ENCODE assay signal across 8 mouse cellular contexts in genomic region chr4:116168617-116169352, GRCm38 (mm10). TPM values are rescaled to one million over a fixed set of nuclear protein-coding genes. Genes with fewer than 3 reads are reported as not detected.
DNase-seq lines count a peak whose midpoint lies in the region; ATAC-seq and TF ChIP-seq lines count a peak whose summit lies in the region.

No protein-coding gene starts in this region.

- H3K4me3 ChIP-seq in limb, embryonic 14.5 days (replicated peaks; ENCODE audit: low read length): no peak overlapping the region
- no peak overlapping the region for H3K4me3 ChIP-seq in midbrain, postnatal 0 days (ENCODE audit: low read depth, low read length)
- H3K4me3 ChIP-seq in stomach, postnatal 0 days (ENCODE audit: low read depth, low read length): no peak overlapping the region

- WGBS in limb, embryonic 14.5 days: 80% methylated on average over 7 of the region's 8 CpGs
- 80% methylated on average over 7 of the region's 8 CpGs for WGBS in midbrain, postnatal 0 days
- WGBS in stomach, postnatal 0 days: 78% methylated on average over 7 of the region's 8 CpGs

- no peak for TF ChIP-seq POLR2A in limb, embryonic 14.5 days (IDR thresholded peaks at IDR 0.05; ENCODE audit: borderline replicate concordance, extremely low read depth, insufficient read depth, insufficient read length)

- TF ChIP-seq CTCF in midbrain, postnatal 0 days (IDR thresholded peaks at IDR 0.05): peak; percentile 80
- peak; percentile 82 for TF ChIP-seq CTCF in stomach, postnatal 0 days (IDR thresholded peaks at IDR 0.05; ENCODE audit: low read depth)

- DNase-seq in ovary, postnatal 36 days (ENCODE audit: low spot score): peak; percentile 62
- no peak for DNase-seq in ovary, postnatal 10 days (ENCODE audit: low spot score)
- peak; percentile 86 for DNase-seq in cerebellum, adult 8-10 months
- DNase-seq in kidney, adult 11 months: peak; percentile 48
- DNase-seq in limb, embryonic 14.5 days (ENCODE audit: low spot score): peak; percentile 68
- peak; percentile 81 for DNase-seq in midbrain, postnatal 0 days (ENCODE audit: low spot score)
- peak; percentile 79 for DNase-seq in stomach, postnatal 0 days (ENCODE audit: low spot score)

- no peaks in the 10 kb centered on the region for H3K9me3 ChIP-seq in limb, embryonic 14.5 days (ENCODE audit: control insufficient read depth, low read length)
- no peaks in the 10 kb centered on the region for H3K9me3 ChIP-seq in midbrain, postnatal 0 days (ENCODE audit: low read length)
- H3K9me3 ChIP-seq in stomach, postnatal 0 days (ENCODE audit: control insufficient read depth, low read length): no peaks in the 10 kb centered on the region

- no peaks in the 10 kb centered on the region for H3K36me3 ChIP-seq in limb, embryonic 14.5 days (ENCODE audit: control insufficient read depth, insufficient read depth, low read length)
- no peaks in the 10 kb centered on the region for H3K36me3 ChIP-seq in midbrain, postnatal 0 days (ENCODE audit: insufficient read depth, low read length)
- H3K36me3 ChIP-seq in stomach, postnatal 0 days (ENCODE audit: control insufficient read depth, insufficient read depth, low read length): no peaks in the 10 kb centered on the region

- no peak overlapping the region for H3K27ac ChIP-seq in limb, embryonic 14.5 days (replicated peaks; ENCODE audit: low read depth, low read length)
- no peak overlapping the region for H3K27ac ChIP-seq in midbrain, postnatal 0 days (ENCODE audit: low read depth, low read length)
- H3K27ac ChIP-seq in stomach, postnatal 0 days (replicated peaks): no peak overlapping the region

- peaks cover 7% of the 10 kb centered on the region; the same call in 1 of the 2 replicates for H3K4me1 ChIP-seq in limb, embryonic 14.5 days (ENCODE audit: control insufficient read depth, insufficient read depth, low read length)
- H3K4me1 ChIP-seq in midbrain, postnatal 0 days (ENCODE audit: insufficient read depth, low read length): no peaks in the 10 kb centered on the region
- H3K4me1 ChIP-seq in stomach, postnatal 0 days (replicated peaks; ENCODE audit: control insufficient read depth, insufficient read depth): no peaks in the 10 kb centered on the region

- H3K4me2 ChIP-seq in limb, embryonic 14.5 days (replicated peaks; ENCODE audit: low read depth, low read length, severe bottlenecking): no peak overlapping the region
- no peak overlapping the region for H3K4me2 ChIP-seq in midbrain, postnatal 0 days (ENCODE audit: low read depth, low read length, poor library complexity, severe bottlenecking)
- no peak overlapping the region for H3K4me2 ChIP-seq in stomach, postnatal 0 days (replicated peaks; ENCODE audit: low read depth)

- no peak for TF ChIP-seq EP300 in stomach, postnatal 0 days (optimal IDR thresholded peaks at IDR 0.05)

- no peak overlapping the region for H3K9ac ChIP-seq in limb, embryonic 14.5 days (ENCODE audit: low read depth, low read length, severe bottlenecking)
- H3K9ac ChIP-seq in midbrain, postnatal 0 days (replicated peaks; ENCODE audit: low read length, poor library complexity, severe bottlenecking): no peak overlapping the region
- no peak overlapping the region for H3K9ac ChIP-seq in stomach, postnatal 0 days (ENCODE audit: low read length)

- peak; percentile 66 for ATAC-seq in frontal cortex, adult (ENCODE audit: low TSS enrichment)
- ATAC-seq in limb, embryonic 14.5 days (ENCODE audit: low FRiP score, low read depth): peak; percentile 62; the same call in 1 of the 2 replicates
- peak; percentile 57 for ATAC-seq in midbrain, postnatal 0 days (ENCODE audit: low FRiP score)
- ATAC-seq in stomach, postnatal 0 days (ENCODE audit: low FRiP score, low TSS enrichment): peak; percentile 23; the same call in 1 of the 2 replicates

- H3K27me3 ChIP-seq in limb, embryonic 14.5 days (ENCODE audit: control insufficient read depth, insufficient read depth, low read length): no peaks in the 10 kb centered on the region
- H3K27me3 ChIP-seq in midbrain, postnatal 0 days (ENCODE audit: insufficient read depth, low read length): no peaks in the 10 kb centered on the region
- no peaks in the 10 kb centered on the region for H3K27me3 ChIP-seq in stomach, postnatal 0 days (ENCODE audit: control insufficient read depth, insufficient read depth, low read length)

RNA-seq across cellular contexts. Expression of gene Tspan1, which starts 1.4 kb away (rescaled TPM):
- polyA plus RNA-seq in limb, embryonic 14.5 days (2012; rRNA removed): not detected in 2 replicates
- not detected in 2 replicates for polyA plus RNA-seq in limb, embryonic 14.5 days (2014; fragmentation: Nextera tagmentation; extraction: Ambion mirVana)
- 0.57 and 0.77 TPM in 2 replicates for total RNA-seq in midbrain, postnatal 0 days (2014; rRNA removed)
- 0.26 and 0.31 TPM in 2 replicates for polyA plus RNA-seq in midbrain, postnatal 0 days (2015; fragmentation: Nextera tagmentation; extraction: Ambion mirVana)
- 319 and 330 TPM in 2 replicates for polyA plus RNA-seq in stomach, postnatal 0 days (2015; fragmentation: Nextera tagmentation; extraction: Ambion mirVana)

RNA-seq across cellular contexts. Expression of gene 1700042G07Rik, which starts 4.4 kb away (rescaled TPM):
- polyA plus RNA-seq in limb, embryonic 14.5 days (2012; rRNA removed): not detected in 2 replicates
- polyA plus RNA-seq in limb, embryonic 14.5 days (2014; fragmentation: Nextera tagmentation; extraction: Ambion mirVana): not detected in 2 replicates
- not detected in 2 replicates for total RNA-seq in midbrain, postnatal 0 days (2014; rRNA removed)
- polyA plus RNA-seq in midbrain, postnatal 0 days (2015; fragmentation: Nextera tagmentation; extraction: Ambion mirVana): not detected in 2 replicates
- not detected in 2 replicates for polyA plus RNA-seq in stomach, postnatal 0 days (2015; fragmentation: Nextera tagmentation; extraction: Ambion mirVana)

RNA-seq across cellular contexts. Expression of gene Gm49337, which starts 4.4 kb away (rescaled TPM):
- polyA plus RNA-seq in limb, embryonic 14.5 days (2012; rRNA removed): not detected in 2 replicates
- not detected in 2 replicates for polyA plus RNA-seq in limb, embryonic 14.5 days (2014; fragmentation: Nextera tagmentation; extraction: Ambion mirVana)
- total RNA-seq in midbrain, postnatal 0 days (2014; rRNA removed): not detected in 2 replicates
- not detected in 2 replicates for polyA plus RNA-seq in midbrain, postnatal 0 days (2015; fragmentation: Nextera tagmentation; extraction: Ambion mirVana)
- polyA plus RNA-seq in stomach, postnatal 0 days (2015; fragmentation: Nextera tagmentation; extraction: Ambion mirVana): not detected in 2 replicates

RNA-seq across cellular contexts. Expression of gene Lurap1, which starts 17.6 kb away (rescaled TPM):
- 1.7 and 2.1 TPM in 2 replicates for polyA plus RNA-seq in limb, embryonic 14.5 days (2012; rRNA removed)
- 2.5 and 3.1 TPM in 2 replicates for polyA plus RNA-seq in limb, embryonic 14.5 days (2014; fragmentation: Nextera tagmentation; extraction: Ambion mirVana)
- 5.2 and 5.6 TPM in 2 replicates for total RNA-seq in midbrain, postnatal 0 days (2014; rRNA removed)
- 2.4 and 2.6 TPM in 2 replicates for polyA plus RNA-seq in midbrain, postnatal 0 days (2015; fragmentation: Nextera tagmentation; extraction: Ambion mirVana)
- 1.2 and 1.6 TPM in 2 replicates for polyA plus RNA-seq in stomach, postnatal 0 days (2015; fragmentation: Nextera tagmentation; extraction: Ambion mirVana)

RNA-seq across cellular contexts. Expression of gene Pomgnt1, which starts 45.1 kb away (rescaled TPM):
- 79.5 and 79.6 TPM in 2 replicates for polyA plus RNA-seq in limb, embryonic 14.5 days (2012; rRNA removed)
- 62.7 and 67.0 TPM in 2 replicates for polyA plus RNA-seq in limb, embryonic 14.5 days (2014; fragmentation: Nextera tagmentation; extraction: Ambion mirVana)
- 78.5 and 80.9 TPM in 2 replicates for total RNA-seq in midbrain, postnatal 0 days (2014; rRNA removed)
- polyA plus RNA-seq in midbrain, postnatal 0 days (2015; fragmentation: Nextera tagmentation; extraction: Ambion mirVana): 58.1 and 61.9 TPM in 2 replicates
- 26.6 and 29.6 TPM in 2 replicates for polyA plus RNA-seq in stomach, postnatal 0 days (2015; fragmentation: Nextera tagmentation; extraction: Ambion mirVana)

Comparison
In these comparisons a context has a peak if more than half of its experiments do, and no peak if none do; other contexts are left out.
1. RNA of gene Tspan1, which starts 1.4 kb away (polyA plus RNA-seq): 319 to 330 TPM in stomach, postnatal 0 days; 0.26 to 0.31 TPM in midbrain, postnatal 0 days and not detected in limb, embryonic 14.5 days; every median in the first group is over 100 times any median in the second.
2. Peak in every context shown above with its lines, with median percentiles within 50 percentile points of each other: ATAC-seq.